Mouse (Mus musculus) neural tube, embryonic 13.5 days (tissue): ENCODE measurements around the gene Scd4. TPM values are rescaled to one million over a fixed set of nuclear protein-coding genes. Genes with fewer than 3 reads are reported as not detected.

Experiments
- ATAC-seq: fragments of 200-750 bp; cut with Nextera tagmentation; 2 replicates; pipeline ENCODE4 v1.8.0; 2017; ENCODE audit warnings: low read depth, mild to moderate bottlenecking, moderate TSS enrichment, moderate library complexity
- H3K27ac ChIP-seq: fragments of 300-500 bp; sonication (generic); replicated peaks from 2 replicates; pipeline ENCODE4 v1.5.1; 2015; ENCODE audit warnings: moderate library complexity, mild to moderate bottlenecking, inconsistent platforms
- H3K27me3 ChIP-seq: fragments of 300-500 bp; sonication (generic); 2 replicates; pipeline ENCODE4 v1.6.1; 2015; ENCODE audit warnings: mild to moderate bottlenecking, inconsistent platforms
- H3K36me3 ChIP-seq: fragments of 300-500 bp; sonication (generic); 2 replicates; pipeline ENCODE4 v1.6.1; 2015; ENCODE audit warnings: mild to moderate bottlenecking, inconsistent platforms
- H3K4me1 ChIP-seq: fragments of 300-500 bp; sonication (generic); replicated peaks from 2 replicates; pipeline ENCODE4 v1.6.1; 2015; ENCODE audit warnings: inconsistent platforms
- H3K4me2 ChIP-seq: fragments of 300-500 bp; sonication (generic); 2 replicates; pipeline ENCODE4 v1.6.1; 2015; ENCODE audit warnings: inconsistent platforms, mild to moderate bottlenecking, moderate library complexity
- H3K4me3 ChIP-seq: fragments of 300-500 bp; sonication (generic); 2 replicates; pipeline ENCODE4 v1.5.1; 2015; ENCODE audit warnings: mild to moderate bottlenecking, inconsistent platforms
- H3K9ac ChIP-seq: fragments of 300-500 bp; sonication (generic); 2 replicates; pipeline ENCODE4 v1.6.1; 2015; ENCODE audit warnings: moderate library complexity, mild to moderate bottlenecking, inconsistent platforms
- H3K9me3 ChIP-seq: fragments of 300-500 bp; sonication (generic); 2 replicates; pipeline ENCODE4 v1.6.1; 2016; ENCODE audit warnings: inconsistent platforms
- WGBS: fragments of 180-500 bp; shearing (Covaris S2); methylation state at CpG from one replicate; pipeline ENCODE4 v1.1.7; 2015; 5-methylcytosine and 5-hydroxymethylcytosine counted together
- polyA plus RNA-seq: library from polyadenylated mRNA; unstranded; fragments of >200 nt; fragmentation: Nextera tagmentation; extraction: Ambion mirVana; gene quantifications from 2 replicates; pipeline ENCODE4 v1.2.1, GENCODE M21; 2015

The Scd4 gene
- polyA plus RNA-seq, 1 experiment from 2014 or later: 0.06 TPM

DNA sequence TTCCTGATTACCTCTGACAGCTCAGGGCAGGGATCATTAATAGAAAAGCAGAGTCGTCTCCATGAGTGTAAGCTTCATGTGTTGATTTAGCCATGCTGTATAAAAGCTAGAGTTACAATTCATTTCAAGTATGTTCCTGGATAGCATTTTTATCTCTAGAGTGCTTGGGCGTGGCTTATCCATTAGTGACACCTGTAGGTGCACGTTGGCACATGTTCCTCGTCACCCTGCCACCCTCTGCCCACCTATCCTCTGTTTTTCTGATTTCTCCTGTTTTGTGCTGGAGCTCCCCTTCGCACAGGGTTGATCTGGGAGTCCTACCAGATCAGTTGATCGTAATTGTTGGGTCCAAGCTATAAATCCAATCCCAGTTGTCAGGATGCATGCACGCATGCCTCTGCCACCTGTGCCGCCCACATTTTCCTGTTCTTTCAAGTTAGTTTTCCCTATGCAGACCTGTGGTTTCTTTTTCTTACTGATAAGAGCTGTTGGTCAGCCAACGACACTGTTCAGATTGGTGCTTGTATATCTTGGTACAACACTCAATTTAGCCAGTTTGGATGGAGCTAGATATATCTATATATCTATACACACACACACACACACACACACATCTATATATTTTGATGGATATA lies 31.1 kb upstream of the Scd4 start:
- no peak overlapping the region for H3K4me3 ChIP-seq
- WGBS: 70% methylated on average over 9 of the region's 9 CpGs
- peaks cover 96% of the 10 kb centered on the region for H3K4me1 ChIP-seq
- H3K36me3 ChIP-seq: peaks cover 99% of the 10 kb centered on the region
- peak overlapping the region; percentile 11; the same call in 1 of the 2 replicates for H3K4me2 ChIP-seq
- H3K27ac ChIP-seq: no peak overlapping the region
- no peaks in the 10 kb centered on the region for H3K27me3 ChIP-seq
- no peak overlapping the region for H3K9ac ChIP-seq
- no peaks in the 10 kb centered on the region for H3K9me3 ChIP-seq
- ATAC-seq: no peak

DNA sequence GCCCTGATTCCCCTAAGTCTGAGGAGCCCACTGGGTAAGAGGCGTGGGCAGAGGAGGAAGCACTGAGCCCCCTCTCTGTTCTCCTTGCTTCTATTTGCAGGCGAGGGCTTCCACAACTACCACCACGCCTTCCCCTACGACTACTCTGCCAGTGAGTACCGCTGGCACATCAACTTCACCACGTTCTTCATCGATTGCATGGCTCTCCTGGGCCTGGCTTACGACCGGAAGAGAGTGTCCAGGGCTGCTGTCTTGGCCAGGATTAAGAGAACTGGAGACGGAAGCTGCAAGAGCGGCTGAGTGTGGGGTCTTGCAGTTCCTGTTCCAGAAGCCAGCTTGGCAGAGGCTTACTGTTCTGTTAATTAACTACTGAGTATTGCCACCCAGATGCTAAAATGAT lies 30.0 kb upstream of the Scd4 start:
- H3K9ac ChIP-seq: no peak overlapping the region
- no peak overlapping the region for H3K4me2 ChIP-seq

GRCm38 (mm10) chr19:44303502-44303901 lies 29.4 kb upstream of the Scd4 start:
- WGBS: 82% methylated on average over 8 of the region's 8 CpGs
- Histone ChIP-seq H3K4me3 (no peak overlapping the region), H3K27me3 (no peaks in the 10 kb centered on the region), H3K9me3 (no peaks in the 10 kb centered on the region), H3K4me1 (peaks cover 80% of the 10 kb centered on the region), H3K9ac (no peak overlapping the region), H3K4me2 (no peak overlapping the region), H3K27ac (no peak overlapping the region), H3K36me3 (peaks cover 99% of the 10 kb centered on the region)
- no peak for ATAC-seq

More for the DNA sequence above, 30.0 kb upstream of the Scd4 start:
- Histone ChIP-seq H3K36me3 (peaks cover 99% of the 10 kb centered on the region), H3K9me3 (no peaks in the 10 kb centered on the region), H3K4me1 (peaks cover 86% of the 10 kb centered on the region), H3K27ac (no peak overlapping the region), H3K4me3 (no peak overlapping the region), H3K27me3 (no peaks in the 10 kb centered on the region)
- ATAC-seq: no peak
- 81% methylated on average over 11 of the region's 11 CpGs for WGBS

- no peak for ATAC-seq
- Histone ChIP-seq H3K4me1 (peaks cover 70% of the 10 kb centered on the region), H3K4me2 (no peak overlapping the region), H3K27me3 (no peaks in the 10 kb centered on the region), H3K36me3 (peaks cover 95% of the 10 kb centered on the region), H3K9me3 (no peaks in the 10 kb centered on the region), H3K27ac (no peak overlapping the region), H3K4me3 (no peak overlapping the region), H3K9ac (no peak overlapping the region)
- WGBS: 86% methylated on average over 10 of the region's 10 CpGs
Observed at GRCm38 (mm10) chr19:44304419-44304818, 28.5 kb upstream of the Scd4 start.

DNA sequence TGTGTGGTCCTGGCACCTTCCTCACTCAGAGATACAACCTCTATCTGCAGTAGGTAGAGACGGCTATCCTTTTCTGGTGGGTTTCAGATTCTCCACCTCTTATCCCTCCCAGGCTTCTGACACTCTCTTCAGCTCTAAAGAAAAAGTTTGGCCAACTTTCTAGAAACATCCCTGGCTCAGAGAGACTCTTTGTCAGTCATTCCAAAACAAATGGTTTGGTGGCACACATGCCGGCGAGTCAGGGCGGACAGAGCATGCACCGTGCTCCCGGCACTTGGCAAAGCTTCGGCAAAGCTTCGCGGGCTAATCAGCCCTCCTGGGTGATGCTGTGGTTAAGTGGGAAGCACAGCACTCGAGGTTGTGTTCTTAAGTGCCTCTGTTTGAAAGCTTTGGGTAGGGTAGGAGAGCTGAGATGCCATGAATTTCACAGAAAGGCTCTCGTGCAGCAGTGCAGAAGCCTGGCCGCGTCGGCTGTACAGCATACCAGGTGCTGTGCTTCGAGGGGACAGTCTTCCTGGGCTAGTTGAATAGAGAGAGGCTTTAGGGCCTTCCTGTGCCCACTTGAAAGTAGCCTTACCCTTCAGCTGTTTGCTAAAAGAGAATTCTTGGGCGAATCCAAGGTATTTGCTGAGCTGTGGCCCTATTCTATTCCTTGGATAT lies 27.9 kb upstream of the Scd4 start:
- Histone ChIP-seq H3K9me3 (no peaks in the 10 kb centered on the region), H3K27me3 (no peaks in the 10 kb centered on the region), H3K9ac (no peak overlapping the region), H3K4me3 (no peak overlapping the region), H3K4me1 (peaks cover 67% of the 10 kb centered on the region), H3K36me3 (peaks cover 91% of the 10 kb centered on the region), H3K4me2 (no peak overlapping the region), H3K27ac (no peak overlapping the region)
- WGBS: 87% methylated on average over 16 of the region's 16 CpGs
- no peak for ATAC-seq

DNA sequence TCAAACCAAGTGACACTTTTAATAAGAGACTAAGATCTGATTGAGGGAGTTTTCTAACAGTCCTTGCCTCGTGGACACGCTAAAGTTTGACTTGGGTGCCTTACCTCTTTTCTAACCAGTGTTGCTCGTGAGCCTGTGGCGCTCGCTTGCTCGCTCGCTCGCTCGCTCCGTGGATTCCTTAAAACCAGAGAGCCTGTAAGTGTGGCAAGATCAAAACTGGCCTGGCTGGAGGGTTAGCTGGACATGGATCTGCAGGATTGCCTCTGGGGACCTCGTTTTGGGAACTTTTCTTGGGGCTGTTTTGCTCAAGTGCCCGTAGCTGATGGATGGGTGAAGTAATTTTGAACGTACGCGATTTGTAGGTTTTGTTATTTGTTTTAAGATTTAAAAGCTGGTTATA lies 27.2 kb upstream of the Scd4 start:
- Histone ChIP-seq H3K27me3 (no peaks in the 10 kb centered on the region), H3K9me3 (no peaks in the 10 kb centered on the region), H3K9ac (no peak overlapping the region), H3K27ac (no peak overlapping the region), H3K4me1 (peaks cover 67% of the 10 kb centered on the region), H3K36me3 (peaks cover 84% of the 10 kb centered on the region), H3K4me3 (no peak overlapping the region), H3K4me2 (no peak overlapping the region)
- ATAC-seq: no peak
- WGBS: 90% methylated on average over 15 of the region's 15 CpGs

DNA sequence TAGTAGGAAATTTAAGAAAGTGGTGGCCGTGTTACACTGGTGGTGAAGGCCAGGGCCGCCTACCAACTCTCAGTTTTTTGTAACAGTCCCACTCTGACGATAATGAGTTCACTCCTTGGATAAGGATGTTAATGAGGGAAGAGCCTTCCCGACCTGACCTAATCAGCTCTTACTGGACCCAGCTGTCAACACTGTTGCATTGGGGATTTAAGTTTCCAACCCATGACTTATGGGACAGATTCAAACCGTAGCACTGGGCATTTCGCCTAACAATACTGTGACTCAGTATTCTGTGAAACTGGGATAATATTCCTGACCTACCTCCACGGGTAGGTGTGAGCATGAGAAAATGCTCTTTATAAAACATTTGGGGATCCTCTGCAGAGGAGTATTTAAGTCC lies 26.7 kb upstream of the Scd4 start:
- H3K9ac ChIP-seq: no peak overlapping the region
- peaks cover 67% of the 10 kb centered on the region for H3K4me1 ChIP-seq
- H3K27ac ChIP-seq: no peak overlapping the region

DNA sequence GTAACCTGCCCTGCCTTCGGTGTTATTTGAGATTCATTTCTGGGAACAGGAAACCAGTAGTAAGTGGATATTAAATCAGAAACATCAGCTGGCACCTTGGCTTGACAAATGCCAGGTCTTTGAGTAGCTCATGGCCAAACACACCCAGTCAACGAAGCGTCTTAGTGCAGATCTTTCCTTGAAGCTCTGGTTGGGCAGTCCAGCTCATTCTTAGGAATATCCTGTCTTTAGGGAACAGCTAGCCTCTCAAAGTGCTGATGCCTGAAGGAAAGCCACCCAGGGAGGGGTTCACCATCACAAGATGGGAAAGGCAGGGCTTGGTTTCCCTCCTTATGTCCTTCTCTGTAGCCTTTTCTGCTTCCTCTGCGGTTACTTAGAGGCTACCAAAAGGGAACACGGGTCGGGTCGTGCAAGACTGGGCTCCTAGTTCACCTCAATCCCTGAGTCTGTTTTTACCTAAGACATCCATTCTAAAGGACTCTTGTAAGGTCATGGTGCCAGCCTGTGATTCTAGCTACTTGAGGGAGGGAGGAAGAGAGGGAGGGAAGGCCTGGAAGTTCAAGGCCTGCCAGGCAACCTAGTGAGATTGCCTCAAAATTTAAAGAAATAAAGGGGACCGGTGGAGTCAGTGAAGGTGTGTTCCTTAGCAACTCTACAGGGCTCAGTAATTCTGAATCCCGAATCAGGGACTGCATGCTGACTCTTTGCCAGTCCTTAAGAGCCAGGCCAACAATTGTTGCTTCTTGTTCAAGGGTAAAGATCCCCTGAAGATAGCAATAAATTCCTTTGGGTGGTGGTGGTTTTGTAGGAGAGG lies 25.6 kb upstream of the Scd4 start:
- no peak overlapping the region for H3K27ac ChIP-seq
- H3K27me3 ChIP-seq: no peaks in the 10 kb centered on the region
- no peak overlapping the region for H3K4me2 ChIP-seq
- ATAC-seq: no peak
- H3K4me1 ChIP-seq: peaks cover 68% of the 10 kb centered on the region
- WGBS: 82% methylated on average over 9 of the region's 9 CpGs
- H3K9me3 ChIP-seq: no peaks in the 10 kb centered on the region
- no peak overlapping the region for H3K4me3 ChIP-seq
- H3K9ac ChIP-seq: no peak overlapping the region
- H3K36me3 ChIP-seq: peaks cover 68% of the 10 kb centered on the region

More for the DNA sequence above, 26.7 kb upstream of the Scd4 start:
- Histone ChIP-seq H3K4me3 (no peak overlapping the region), H3K4me2 (no peak overlapping the region), H3K27me3 (no peaks in the 10 kb centered on the region), H3K36me3 (peaks cover 79% of the 10 kb centered on the region), H3K9me3 (no peaks in the 10 kb centered on the region)
- WGBS: 73% methylated on average over 7 of the region's 7 CpGs
- no peak for ATAC-seq

DNA sequence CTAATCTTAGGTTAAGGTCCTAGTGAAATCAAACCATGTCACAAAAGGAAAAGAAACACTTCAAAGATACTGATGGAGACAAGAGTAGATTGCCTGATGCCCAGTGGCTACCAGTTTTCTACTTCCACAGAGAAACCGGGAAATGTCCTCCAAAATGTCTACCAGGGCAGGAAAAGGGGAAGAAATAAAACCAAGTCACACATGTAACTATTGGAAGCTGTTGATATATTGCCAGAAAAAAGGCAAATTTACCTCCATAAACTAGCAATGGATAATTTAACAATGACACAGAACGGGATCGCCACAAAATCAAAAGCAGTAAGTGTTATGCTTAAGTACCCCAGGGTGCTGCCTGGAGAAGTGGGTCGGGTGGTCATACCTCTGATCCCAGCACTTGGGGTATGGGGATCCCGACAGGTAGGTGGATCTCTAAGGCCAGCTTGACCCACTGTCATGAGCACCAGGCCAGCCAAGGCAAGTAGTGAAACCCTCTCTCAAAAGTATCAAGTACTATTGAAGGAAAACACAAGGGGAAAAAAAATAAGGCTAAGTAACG lies 24.9 kb upstream of the Scd4 start:
- ATAC-seq: no peak
- Histone ChIP-seq H3K4me2 (no peak overlapping the region), H3K4me1 (peaks cover 69% of the 10 kb centered on the region), H3K27me3 (no peaks in the 10 kb centered on the region), H3K9ac (no peak overlapping the region), H3K36me3 (peaks cover 62% of the 10 kb centered on the region), H3K4me3 (no peak overlapping the region), H3K27ac (no peak overlapping the region), H3K9me3 (no peaks in the 10 kb centered on the region)
- WGBS: 77% methylated on average over 6 of the region's 6 CpGs

DNA sequence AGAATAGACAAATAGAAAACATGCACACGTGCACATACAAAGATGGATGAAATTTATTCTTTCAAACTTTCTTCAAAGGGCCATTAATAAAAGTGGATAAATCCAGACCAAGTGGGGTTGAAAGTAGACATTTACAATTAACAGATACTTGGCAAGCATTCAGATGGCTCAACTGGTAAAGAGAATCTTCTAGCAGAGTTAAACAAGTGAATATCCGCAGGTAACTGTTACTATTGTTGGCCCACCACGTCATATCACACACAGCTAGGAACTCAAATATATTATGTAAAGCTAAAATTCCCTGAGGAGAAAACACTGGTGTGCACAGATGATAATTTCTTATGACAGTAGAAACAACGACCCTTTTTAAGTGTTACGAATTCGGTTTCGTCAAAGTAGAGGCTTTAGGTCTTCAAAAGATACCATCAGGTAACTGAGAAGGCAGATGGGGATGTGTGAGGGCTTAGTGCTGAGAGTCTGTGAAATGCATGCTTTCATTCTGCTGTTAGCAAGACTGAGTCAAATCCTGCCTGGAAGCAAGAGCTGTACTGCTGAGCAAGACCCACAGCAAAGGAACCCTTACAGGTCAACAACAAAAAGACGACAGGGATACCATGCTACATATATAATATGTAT lies 24.2 kb upstream of the Scd4 start:
- H3K4me3 ChIP-seq: no peak overlapping the region
- no peaks in the 10 kb centered on the region for H3K27me3 ChIP-seq
- H3K9ac ChIP-seq: no peak overlapping the region
- H3K27ac ChIP-seq: no peak overlapping the region
- WGBS: 90% methylated on average over 8 of the region's 8 CpGs
- H3K36me3 ChIP-seq: peaks cover 54% of the 10 kb centered on the region
- no peak for ATAC-seq
- no peaks in the 10 kb centered on the region for H3K9me3 ChIP-seq
- H3K4me1 ChIP-seq: peaks cover 65% of the 10 kb centered on the region
- H3K4me2 ChIP-seq: no peak overlapping the region

DNA sequence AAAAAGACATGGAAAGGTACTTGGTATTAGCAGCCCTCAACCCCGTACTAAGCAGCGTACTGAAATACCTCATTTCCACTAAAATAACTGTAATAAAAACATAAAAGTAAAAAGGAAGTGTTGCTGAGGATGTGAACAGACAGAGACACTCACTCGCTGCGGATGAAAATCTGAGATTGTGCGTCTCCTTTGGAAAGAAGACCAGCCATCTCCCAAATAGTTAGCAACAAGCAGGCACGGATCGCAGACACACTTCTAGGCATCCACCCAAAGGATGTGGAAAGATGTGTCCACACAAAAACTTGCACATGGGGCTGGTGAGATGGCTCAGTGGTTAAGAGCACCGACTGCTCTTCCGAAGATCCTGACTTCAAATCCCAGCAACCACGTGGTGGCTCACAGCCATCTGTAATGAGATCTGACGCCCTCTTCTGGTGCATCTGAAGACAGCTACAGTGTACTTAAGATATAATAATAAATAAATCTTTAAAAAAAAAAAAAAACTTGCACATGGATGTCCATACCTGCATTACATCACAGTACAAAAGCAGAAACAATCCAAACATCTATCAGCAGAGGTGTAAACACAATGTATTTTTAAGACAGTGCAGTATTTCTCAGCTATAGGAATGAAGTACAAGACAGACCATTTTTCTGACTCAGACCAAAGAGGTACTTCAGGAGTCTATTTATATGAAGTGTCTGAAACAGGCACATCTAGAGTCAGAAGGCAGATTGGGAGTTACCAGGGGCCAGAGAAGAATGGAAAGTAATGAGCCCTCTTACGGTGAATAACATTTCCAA lies 23.3 kb upstream of the Scd4 start:
- Histone ChIP-seq H3K4me3 (no peak overlapping the region), H3K36me3 (peaks cover 46% of the 10 kb centered on the region), H3K9me3 (no peaks in the 10 kb centered on the region), H3K27ac (no peak overlapping the region), H3K4me2 (no peak overlapping the region), H3K9ac (no peak overlapping the region), H3K27me3 (no peaks in the 10 kb centered on the region), H3K4me1 (peaks cover 65% of the 10 kb centered on the region)
- 79% methylated on average over 12 of the region's 12 CpGs for WGBS
- ATAC-seq: no peak
